Mouse (Mus musculus) ES-E14 (cell line): ENCODE data around the gene Fiz1.

Experiments
- CHD2 ChIP-seq: IDR thresholded peaks from 2 replicates; pipeline ENCODE4 v1.6.1; 2014; ENCODE audit warnings: mild to moderate bottlenecking, low read depth, low read length, inconsistent platforms
- MAFK ChIP-seq: IDR thresholded peaks from 2 replicates; pipeline ENCODE4 v1.6.1; 2014; ENCODE audit warnings: mild to moderate bottlenecking, low read depth, low read length, inconsistent platforms; ENCODE audit not compliant: insufficient read depth

DNA sequence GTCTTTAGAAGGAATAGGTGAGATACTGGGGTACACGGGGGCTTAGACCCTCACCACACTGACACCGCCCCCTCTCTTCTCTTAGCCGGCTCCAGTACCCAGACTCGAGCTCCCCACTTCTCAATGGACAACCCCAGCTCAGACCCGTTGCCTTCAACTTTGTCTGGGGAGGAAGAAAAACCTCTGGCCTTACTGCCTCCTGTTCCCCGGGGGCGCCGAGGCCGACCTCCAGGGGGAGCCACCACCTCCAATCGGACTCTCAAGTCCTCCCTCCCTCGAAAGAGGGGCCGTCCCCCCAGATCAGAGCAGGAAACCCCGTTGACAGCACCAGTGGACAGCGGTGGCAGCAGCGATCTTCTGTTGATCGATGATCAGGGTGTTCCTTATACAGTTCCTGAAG is 2.9 kb upstream of the Fiz1 start:
- TF ChIP-seq CHD2 (no peak), MAFK (no peak)
